Mouse (Mus musculus): ENCODE measurements around the gene Lasp1. TPM values are rescaled to one million over a fixed set of nuclear protein-coding genes. Genes with fewer than 3 reads are reported as not detected.
"Not testable (repeated sequence)": the region's sequence is repeated elsewhere in the genome, so short reads cannot be mapped to it uniquely, and the experiment has no call there.

Gene Lasp1
- total RNA-seq, 2 experiments from 2014 or later = 190 to 199 TPM

- intact Hi-C loops (cut with DNase I) = no loop called here
- DNase-seq = no peak
Measured at GRCm38 (mm10) chr11:97855473-97855872, 56.7 kb downstream of the Lasp1 start.

- intact Hi-C loops (cut with DNase I) = no loop called here
- no peak for DNase-seq
Measured at GRCm38 (mm10) chr11:97862148-97862547, 63.3 kb downstream of the Lasp1 start.

- intact Hi-C loops (cut with DNase I) = no loop called here
- DNase-seq = no peak
Measured at GRCm38 (mm10) chr11:97865421-97865820, 66.6 kb downstream of the Lasp1 start.

DNA sequence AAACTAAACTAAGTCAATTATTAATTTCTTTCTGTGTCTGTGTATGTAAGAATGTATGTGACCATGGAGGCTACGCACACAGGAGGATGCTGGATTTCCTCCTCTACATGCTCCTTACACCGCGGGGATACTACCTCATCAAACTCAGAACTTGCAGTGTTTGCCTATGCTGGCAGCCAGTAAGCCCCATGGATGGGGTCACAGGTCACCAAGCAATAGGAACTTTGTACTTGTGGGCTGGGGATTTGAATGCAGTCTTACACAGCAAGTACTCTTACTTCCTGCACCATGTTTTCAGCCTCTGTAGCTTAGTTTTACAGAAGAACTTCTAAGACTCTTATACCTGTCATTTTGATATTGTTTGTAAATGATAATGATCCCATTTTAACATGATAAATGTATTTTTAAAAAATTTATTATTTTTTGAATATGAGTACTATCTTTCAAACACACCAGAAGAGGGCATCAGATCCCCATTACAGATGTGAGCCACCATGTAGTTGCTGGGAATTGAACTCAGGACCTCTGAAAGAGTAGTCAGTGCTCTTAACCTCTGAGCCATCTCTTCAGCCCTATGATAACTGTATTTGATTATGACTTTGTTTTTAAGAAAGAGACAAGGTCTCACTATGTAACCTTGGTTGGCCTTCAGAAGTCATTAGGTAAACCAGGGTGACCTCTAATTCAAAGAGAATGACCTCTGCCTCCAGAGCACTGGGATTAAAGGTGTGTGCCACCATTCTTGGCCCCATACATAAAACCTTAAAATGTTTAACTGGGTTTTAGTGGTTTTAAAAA lies 67.5 kb downstream of the Lasp1 start:
- no peak for DNase-seq
- intact Hi-C loops (cut with DNase I) = no loop called here

DNA sequence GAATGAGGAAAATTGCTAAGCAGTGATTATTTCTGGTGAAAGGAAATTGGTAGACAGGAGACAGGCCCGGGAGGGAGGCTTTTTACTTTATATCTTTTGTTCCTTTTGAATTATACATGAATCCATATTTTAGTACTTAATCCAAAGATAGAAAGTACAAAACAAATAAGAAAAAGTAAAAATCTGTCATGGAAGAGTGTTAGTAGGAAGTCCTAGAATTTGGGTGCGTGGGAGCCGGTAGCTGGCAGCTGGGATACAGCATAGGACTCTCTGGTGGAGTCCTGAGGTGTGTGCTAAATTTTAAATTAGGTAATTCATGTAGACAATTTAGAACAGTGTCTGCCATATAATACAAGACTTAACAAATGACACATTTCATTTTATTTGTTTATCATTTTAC lies 68.8 kb downstream of the Lasp1 start:
- intact Hi-C loops (cut with DNase I) = no loop called here
- no peak for DNase-seq

DNA sequence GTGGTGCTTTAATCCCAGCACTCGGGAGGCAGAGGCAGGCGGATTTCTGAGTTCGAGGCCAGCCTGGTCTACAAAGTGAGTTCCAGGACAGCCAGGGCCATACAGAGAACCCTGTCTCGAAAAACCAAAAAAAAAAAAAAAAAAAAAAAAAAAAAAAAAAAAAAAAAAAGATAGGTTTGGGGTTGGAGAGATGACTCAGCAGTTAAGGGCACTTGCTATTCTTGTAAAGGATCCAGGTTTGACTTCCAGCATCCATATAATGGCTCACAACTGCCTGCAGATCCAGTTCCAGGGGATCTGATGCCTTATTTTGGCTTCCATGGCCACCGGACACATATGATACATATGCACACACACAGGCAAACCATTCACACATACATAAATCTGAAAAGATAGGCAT lies 73.6 kb downstream of the Lasp1 start:
- intact Hi-C loops (cut with DNase I); DNase-seq: not testable (repeated sequence)

GRCm38 (mm10) chr11:97874396-97874795 lies 75.6 kb downstream of the Lasp1 start:
- no peak for DNase-seq
- intact Hi-C loops (cut with DNase I) = no loop called here

- no peak for DNase-seq
- intact Hi-C loops (cut with DNase I) = no loop called here
Measured at GRCm38 (mm10) chr11:97877341-97877740, 78.5 kb downstream of the Lasp1 start.

- intact Hi-C loops (cut with DNase I) = loop anchor here (5.0 kb wide), 1 partner anchor 78 kb away; no protein-coding TSS in a partner anchor
- DNase-seq = no peak
Measured at GRCm38 (mm10) chr11:97880362-97880761, 81.6 kb downstream of the Lasp1 start.

DNA sequence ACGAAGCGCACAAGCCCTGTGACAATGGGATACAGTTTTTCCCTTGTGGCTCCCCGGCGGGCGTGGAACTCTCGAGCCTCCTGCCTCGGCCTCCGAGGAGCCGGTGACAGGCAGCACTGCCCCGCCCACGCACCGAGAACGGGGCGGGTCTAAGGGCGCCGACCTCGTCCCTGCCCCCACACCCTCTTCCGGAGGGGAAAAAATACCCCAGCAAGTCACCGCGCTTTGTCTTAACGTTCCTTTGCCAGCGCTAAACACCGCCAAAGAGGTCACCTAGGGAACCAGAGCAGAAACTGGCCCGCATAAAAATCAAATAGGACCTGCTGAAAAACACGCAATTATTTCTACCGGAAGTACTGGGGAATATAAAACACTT lies 84.7 kb downstream of the Lasp1 start:
- intact Hi-C loops (cut with DNase I) = loop anchor here (5.0 kb wide), 1 partner anchor 81 kb away; no protein-coding TSS in a partner anchor
- peak; percentile 57 for DNase-seq

DNA sequence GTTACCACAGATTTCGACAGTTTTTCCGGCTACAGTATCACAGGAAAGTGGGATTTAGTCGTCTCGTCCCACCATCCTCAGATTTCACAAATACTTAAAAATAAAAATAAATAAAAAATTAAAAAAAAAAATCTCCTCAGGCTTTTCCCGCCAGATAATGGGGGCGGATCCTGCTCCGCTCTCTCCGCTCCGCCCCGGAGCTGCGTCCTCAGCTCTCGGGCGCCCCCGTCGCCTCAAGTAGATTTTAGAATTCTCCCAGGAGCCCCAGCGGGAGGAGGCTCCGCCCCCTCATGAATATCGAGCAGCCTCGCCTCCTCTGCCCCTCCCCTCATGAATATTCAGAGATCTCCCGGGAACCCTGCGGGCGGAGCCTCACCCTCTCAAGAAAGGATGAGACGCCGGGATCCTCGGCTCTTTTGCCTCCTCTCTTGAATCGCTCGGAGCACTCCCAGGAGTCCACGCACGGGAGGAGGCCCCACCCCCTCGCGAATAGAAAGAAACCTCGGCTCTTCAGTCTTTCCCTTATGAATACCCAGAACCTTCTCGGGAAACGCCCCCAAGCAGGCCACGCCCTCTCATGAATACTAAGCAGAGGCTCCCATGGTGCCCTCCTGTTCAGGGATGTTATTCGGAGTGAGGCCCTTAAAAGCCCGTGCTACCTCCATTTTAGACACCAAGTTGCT lies 85.3 kb downstream of the Lasp1 start, which contains the start of gene Fbxo47:
Gene Fbxo47 (minus strand): TSS at position 237 of the 683 bp plus-strand sequence.
- peak; percentile 97 for DNase-seq
- intact Hi-C loops (cut with DNase I) = loop anchor here (5.0 kb wide), 1 partner anchor 82 kb away; no protein-coding TSS in a partner anchor

- no peak for DNase-seq
- intact Hi-C loops (cut with DNase I) = loop anchor here (5.0 kb wide), 1 partner anchor 82 kb away; no protein-coding TSS in a partner anchor
Measured at GRCm38 (mm10) chr11:97884601-97885185, 85.9 kb downstream of the Lasp1 start.

- intact Hi-C loops (cut with DNase I) = no loop called here
- no peak for DNase-seq
Measured at GRCm38 (mm10) chr11:97885296-97885915, 86.6 kb downstream of the Lasp1 start.

Other genes starting within 250 kb of the Lasp1 start
- gene Srcin1, start 222.8 kb upstream of the Lasp1 start, total RNA-seq (2021) = 100 to 1,000 TPM; 163 to 177 TPM
- 1 to 10 TPM; 5.6 to 6.3 TPM for gene Epop, start 169.3 kb upstream of the Lasp1 start, total RNA-seq (2021)
- 10 to 100 TPM; 60.2 to 67.1 TPM for gene Mllt6, start 135.6 kb upstream of the Lasp1 start, total RNA-seq (2021)
- 10 to 100 TPM; 25.8 to 28.5 TPM for gene Cisd3, start 113.2 kb upstream of the Lasp1 start, total RNA-seq (2021)
- 100 to 1,000 TPM; 100 to 104 TPM for gene Pcgf2, start 98.5 kb upstream of the Lasp1 start, total RNA-seq (2021)
- gene Psmb3, start 95.6 kb upstream of the Lasp1 start, total RNA-seq (2021) = 100 to 1,000 TPM; 168 to 172 TPM
- gene Pip4k2b, start 54.3 kb upstream of the Lasp1 start, total RNA-seq (2021) = 100 to 1,000 TPM; 180 to 185 TPM
- gene Cwc25, start 32.4 kb upstream of the Lasp1 start, total RNA-seq (2021) = 10 to 100 TPM; 17.6 to 20.4 TPM
- 1 to 10 TPM in 1 of 2 experiments, not detected in 1; 2.0 TPM for gene 1700001P01Rik, start 23.1 kb upstream of the Lasp1 start, total RNA-seq (2021)
- gene Rpl23, start 16.6 kb upstream of the Lasp1 start, total RNA-seq (2021) = 100 to 1,000 TPM; 614 to 660 TPM
- 10 to 100 TPM; 27.1 to 29.0 TPM for gene B230217C12Rik, start 41.8 kb downstream of the Lasp1 start, total RNA-seq (2021)
- under 1 TPM; 0.46 to 0.74 TPM for gene Fbxo47, start 85.2 kb downstream of the Lasp1 start, total RNA-seq (2021)
- 1 to 10 TPM; 2.1 to 2.4 TPM for gene Plxdc1, start 187.4 kb downstream of the Lasp1 start, total RNA-seq (2021)
- 1 to 10 TPM; 2.2 to 2.5 TPM for gene Arl5c, start 197.2 kb downstream of the Lasp1 start, total RNA-seq (2021)
- gene Cacnb1, start 224.0 kb downstream of the Lasp1 start, total RNA-seq (2021) = 100 to 1,000 TPM; 100 to 104 TPM
- gene Rpl19, start 227.7 kb downstream of the Lasp1 start, total RNA-seq (2021) = 100 to 1,000 TPM; 711 to 733 TPM

Measured in left cerebral cortex, postnatal 4 days (tissue).